Mouse (Mus musculus) adrenal gland, adult 8-10 months (tissue): ENCODE data around the gene Prdx2. TPM values are rescaled to one million over a fixed set of nuclear protein-coding genes. Genes with fewer than 3 reads are reported as not detected.

Experiments used
- DNase-seq: peaks from one replicate; pipeline ENCODE4 v3.0.0; 2022
- microRNA-seq, 2 experiments: library from miRNA; unstranded; fragments of <30 nt; microRNA quantifications; one replicate each; pipeline ENCODE4 v1.2.0; 2022
- total RNA-seq, 4 experiments: library from RNA; stranded (reverse); gene quantifications; 2 replicates each; pipeline ENCODE4 v1.2.4; 2022

The Prdx2 gene
- total RNA-seq, 4 experiments from 2014 or later: 651 to 758 (median 708) TPM

GRCm38 (mm10) chr8:85007686-85008085, 38.3 kb downstream of the Prdx2 start:
- no peak for DNase-seq

GRCm38 (mm10) chr8:85011242-85011641, 41.9 kb downstream of the Prdx2 start:
- DNase-seq: no peak

- no peak for DNase-seq
Measured at GRCm38 (mm10) chr8:85013230-85013840, 43.9 kb downstream of the Prdx2 start.

GRCm38 (mm10) chr8:85014431-85014830, 45.0 kb downstream of the Prdx2 start, which contains the start of gene Best2:
Best2 (minus strand) TSS chr8:85014531.
- no peak for DNase-seq

GRCm38 (mm10) chr8:85016724-85017123, 47.3 kb downstream of the Prdx2 start:
- DNase-seq: no peak

GRCm38 (mm10) chr8:85017209-85017608, 47.8 kb downstream of the Prdx2 start:
- DNase-seq: no peak

- DNase-seq: no peak
Measured at GRCm38 (mm10) chr8:85021514-85022055, 52.2 kb downstream of the Prdx2 start.

- no peak for DNase-seq
Measured at GRCm38 (mm10) chr8:85023846-85024245, 54.5 kb downstream of the Prdx2 start.

Small RNAs within 50 kb of the gene (microRNA-seq; reads per million reads assigned to microRNA genes)
- gene Gm24197: 0 to 0.34 reads per million in 2 experiments

Other genes starting within 250 kb of the Prdx2 start
- gene G430095P16Rik, start 246.6 kb upstream of the Prdx2 start, total RNA-seq: under 1 TPM in 2 of 4 experiments, not detected in 2; 0.52 to 0.73 TPM
- gene Nfix, start 169.2 kb upstream of the Prdx2 start, total RNA-seq: 100 to 1,000 TPM in 3 of 4 experiments, 10 to 100 TPM in 1; 99.6 to 150 (median 117) TPM
- gene Dand5, start 146.8 kb upstream of the Prdx2 start, total RNA-seq: 10 to 100 TPM; 11.2 to 14.9 (median 12.5) TPM
- gene Gadd45gip1, start 138.1 kb upstream of the Prdx2 start, total RNA-seq: 10 to 100 TPM; 63.6 to 68.4 (median 66.2) TPM
- gene Rad23a, start 128.9 kb upstream of the Prdx2 start, total RNA-seq: 100 to 1,000 TPM; 107 to 125 (median 111) TPM
- gene Calr, start 122.7 kb upstream of the Prdx2 start, total RNA-seq: 100 to 1,000 TPM; 629 to 719 (median 673) TPM
- 10 to 100 TPM; 59.9 to 76.8 (median 68.0) TPM for gene Farsa, start 112.6 kb upstream of the Prdx2 start, total RNA-seq
- gene Syce2, start 97.5 kb upstream of the Prdx2 start, total RNA-seq: 1 to 10 TPM; 6.1 to 9.1 (median 7.1) TPM
- gene Gcdh, start 75.7 kb upstream of the Prdx2 start, total RNA-seq: 10 to 100 TPM; 51.9 to 66.4 (median 60.4) TPM
- under 1 TPM in 2 of 4 experiments, not detected in 2; 0.22 to 0.24 TPM for gene Klf1, start 67.7 kb upstream of the Prdx2 start, total RNA-seq
- gene Dnase2a, start 61.0 kb upstream of the Prdx2 start, total RNA-seq: 10 to 100 TPM; 12.5 to 28.7 (median 22.2) TPM
- 1 to 10 TPM; 2.1 to 9.2 (median 5.9) TPM for gene Mast1, start 32.2 kb upstream of the Prdx2 start, total RNA-seq
- gene Rtbdn, start 22.6 kb upstream of the Prdx2 start, total RNA-seq: under 1 TPM in 2 of 4 experiments, not detected in 2; 0.28 to 0.40 TPM
- 1 to 10 TPM in 2 of 4 experiments, not detected in 2; 1.7 to 2.3 TPM for gene Gm49661, start 154 bp upstream of the Prdx2 start, total RNA-seq
- gene Rnaseh2a, start 180 bp downstream of the Prdx2 start, total RNA-seq: 100 to 1,000 TPM in 3 of 4 experiments, 10 to 100 TPM in 1; 89.0 to 142 (median 110) TPM
- gene Junb, start 9.1 kb downstream of the Prdx2 start, total RNA-seq: 100 to 1,000 TPM in 1 of 4 experiments, 10 to 100 TPM in 3; 39.9 to 211 (median 52.4) TPM
- 10 to 100 TPM in 2 of 4 experiments, 1 to 10 TPM in 2; 6.2 to 12.7 (median 10.5) TPM for gene Hook2, start 21.0 kb downstream of the Prdx2 start, total RNA-seq
- gene Best2, start 44.9 kb downstream of the Prdx2 start, total RNA-seq: not detected
- gene Asna1, start 55.7 kb downstream of the Prdx2 start, total RNA-seq: 100 to 1,000 TPM in 2 of 4 experiments, 10 to 100 TPM in 2; 96.4 to 107 (median 101) TPM
- 100 to 1,000 TPM; 134 to 159 (median 155) TPM for gene Trir, start 57.2 kb downstream of the Prdx2 start, total RNA-seq
- gene Tnpo2, start 67.3 kb downstream of the Prdx2 start, total RNA-seq: 10 to 100 TPM; 67.7 to 85.8 (median 73.5) TPM
- 10 to 100 TPM; 15.0 to 29.6 (median 21.6) TPM for gene Fbxw9, start 90.5 kb downstream of the Prdx2 start, total RNA-seq
- 1 to 10 TPM in 1 of 4 experiments, not detected in 3; 1.3 TPM for gene Gm5741, start 98.4 kb downstream of the Prdx2 start, total RNA-seq
- gene Dhps, start 102.2 kb downstream of the Prdx2 start, total RNA-seq: 10 to 100 TPM; 31.4 to 41.2 (median 33.2) TPM
- 10 to 100 TPM; 76.0 to 87.7 (median 81.1) TPM for gene Wdr83os, start 111.2 kb downstream of the Prdx2 start, total RNA-seq
- gene Wdr83, start 111.7 kb downstream of the Prdx2 start, total RNA-seq: 10 to 100 TPM; 22.6 to 30.1 (median 29.2) TPM
- 10 to 100 TPM; 53.4 to 60.8 (median 54.3) TPM for gene Man2b1, start 113.7 kb downstream of the Prdx2 start, total RNA-seq
- 1 to 10 TPM; 1.7 to 2.4 (median 1.9) TPM for gene Zfp791, start 153.5 kb downstream of the Prdx2 start, total RNA-seq
- not detected for gene Cks1brt, start 182.3 kb downstream of the Prdx2 start, total RNA-seq